Mouse (Mus musculus): ENCODE results near the gene Slc22a17.

The Slc22a17 gene

DNA sequence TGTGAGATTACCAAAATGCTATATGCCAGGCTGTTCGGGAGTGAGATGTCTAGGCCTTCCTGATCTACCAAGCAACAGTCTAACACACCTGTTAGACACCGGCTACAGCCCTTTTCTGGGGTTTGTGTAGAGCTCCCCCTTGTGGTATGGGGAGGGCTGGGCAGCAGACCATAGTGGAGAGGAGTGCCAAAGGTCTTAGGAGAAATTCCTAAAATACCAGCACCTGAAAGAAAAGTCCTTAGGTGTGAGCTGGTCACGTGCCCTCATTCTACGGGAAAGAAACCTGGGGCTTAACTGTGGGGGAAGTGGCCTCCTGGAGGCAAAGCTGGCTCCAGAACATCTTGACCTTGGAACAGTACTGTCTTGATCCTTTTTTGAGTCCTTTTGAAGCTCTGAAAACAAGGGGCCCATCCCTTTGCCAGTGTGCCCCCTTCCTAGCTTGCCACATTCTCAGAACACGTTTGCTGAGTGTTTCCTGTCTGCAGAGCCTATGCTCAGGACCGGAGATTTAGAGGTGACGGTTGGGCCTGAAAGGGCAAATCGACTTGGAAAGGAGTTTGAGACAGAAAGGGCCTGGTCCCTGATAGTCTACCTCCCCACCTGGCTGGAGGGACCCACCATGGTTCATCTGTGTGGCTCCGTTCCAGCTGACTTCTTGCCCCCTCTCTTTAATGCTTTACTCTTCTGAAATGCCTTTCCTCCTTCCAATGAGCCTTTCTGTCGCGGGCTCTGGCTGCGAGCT, 26.7 kb upstream of the Slc22a17 start:
- peak in 1 of 2 experiments; percentile 34 for DNase-seq (ENCODE audit: low spot score in 2 of 2)

DNA sequence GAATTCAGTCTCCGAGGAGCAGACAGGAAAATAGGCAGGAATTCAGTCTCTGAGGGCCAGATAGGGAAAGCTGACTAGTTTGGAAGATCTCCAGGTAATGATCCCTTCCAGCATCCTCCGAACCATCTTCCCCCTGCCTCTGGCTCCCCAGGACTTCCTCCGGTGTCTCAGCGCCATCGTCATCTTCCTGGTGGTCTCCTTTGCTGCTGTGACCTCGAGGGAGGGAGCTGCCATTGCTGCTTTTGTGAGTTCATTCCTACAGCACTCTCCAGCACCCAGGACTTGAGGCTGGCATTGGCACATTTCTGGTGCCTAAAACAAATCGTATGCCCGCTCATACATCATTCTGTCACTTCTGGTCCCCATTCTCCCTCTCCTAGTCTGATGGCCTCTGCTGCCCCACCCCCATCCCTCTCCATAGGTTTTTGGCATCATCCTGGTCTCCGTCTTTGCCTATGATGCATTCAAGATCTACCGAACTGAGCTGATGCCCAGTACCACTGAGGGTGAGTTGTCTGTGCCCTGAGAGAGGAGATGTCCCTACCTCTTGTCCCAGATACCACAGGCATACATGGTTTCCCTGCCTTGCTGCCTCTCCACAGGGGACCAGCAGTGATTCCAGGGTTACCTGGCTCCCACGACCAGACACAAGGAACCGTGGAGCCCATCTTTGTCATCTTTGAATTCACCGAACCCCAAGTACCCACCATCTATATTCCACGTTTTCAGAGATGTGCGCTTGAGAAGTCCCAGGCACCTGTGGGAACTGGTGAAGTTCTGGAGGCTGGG, 25.7 kb upstream of the Slc22a17 start:
- DNase-seq (ENCODE audit: low spot score in 2 of 2) = no peak

DNA sequence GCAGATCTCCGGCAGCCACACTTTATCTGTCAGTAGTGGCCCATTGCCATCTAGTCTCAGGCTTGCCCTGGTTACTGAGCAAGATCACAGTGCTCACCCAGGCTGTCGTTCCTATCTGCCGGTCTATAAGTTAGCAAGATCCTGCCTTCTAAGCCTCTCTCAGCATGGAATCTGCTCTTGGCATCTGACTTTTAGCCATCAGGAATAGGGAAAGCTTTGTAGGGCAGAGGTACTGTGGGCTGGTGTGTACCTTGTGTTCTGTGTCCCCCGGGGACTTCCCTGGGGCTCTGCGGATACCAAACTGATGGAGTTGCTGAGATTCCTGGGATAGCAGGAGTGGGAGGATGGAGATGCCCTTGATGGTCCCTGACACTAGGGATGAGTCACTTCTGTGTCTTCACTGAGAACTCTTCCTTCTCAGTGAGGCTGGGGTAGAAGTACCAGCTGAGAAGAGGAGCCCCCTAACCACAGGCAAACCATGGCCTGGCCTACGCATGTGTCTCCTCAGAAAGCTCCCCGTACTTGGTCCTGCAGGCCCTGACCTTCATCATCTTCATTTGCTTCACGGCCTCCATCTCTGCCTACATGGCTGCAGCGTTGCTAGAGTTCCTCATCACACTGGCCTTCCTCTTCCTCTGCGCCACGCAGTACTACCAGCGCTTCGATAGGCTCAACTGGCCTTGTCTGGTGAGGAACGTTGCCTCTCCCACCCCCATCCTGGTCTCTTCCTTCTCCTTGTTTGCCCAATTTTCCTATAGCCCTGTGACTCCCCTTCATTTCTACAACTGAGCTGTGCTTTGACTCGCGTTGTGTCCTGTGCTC, 24.6 kb upstream of the Slc22a17 start:
- DNase-seq (ENCODE audit: low spot score in 2 of 2) = no peak

DNA sequence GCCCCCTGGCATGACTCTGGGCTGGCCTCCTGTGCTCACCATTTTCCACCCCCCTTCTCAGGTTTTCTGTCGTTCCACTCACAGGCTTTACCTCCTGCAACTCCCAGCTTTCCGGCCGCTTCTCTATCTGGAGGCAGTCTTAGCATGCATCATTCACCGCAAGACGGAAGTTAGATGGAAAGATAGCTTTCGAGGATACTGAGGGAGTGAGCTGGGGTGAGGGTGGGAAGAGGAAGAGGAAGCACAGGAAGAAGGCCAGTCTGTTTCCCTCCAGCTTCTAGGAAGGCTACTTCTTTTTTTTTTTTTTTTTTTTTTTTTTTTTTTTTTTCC, 23.9 kb upstream of the Slc22a17 start:
- no peak for DNase-seq (ENCODE audit: low spot score in 2 of 2)

DNA sequence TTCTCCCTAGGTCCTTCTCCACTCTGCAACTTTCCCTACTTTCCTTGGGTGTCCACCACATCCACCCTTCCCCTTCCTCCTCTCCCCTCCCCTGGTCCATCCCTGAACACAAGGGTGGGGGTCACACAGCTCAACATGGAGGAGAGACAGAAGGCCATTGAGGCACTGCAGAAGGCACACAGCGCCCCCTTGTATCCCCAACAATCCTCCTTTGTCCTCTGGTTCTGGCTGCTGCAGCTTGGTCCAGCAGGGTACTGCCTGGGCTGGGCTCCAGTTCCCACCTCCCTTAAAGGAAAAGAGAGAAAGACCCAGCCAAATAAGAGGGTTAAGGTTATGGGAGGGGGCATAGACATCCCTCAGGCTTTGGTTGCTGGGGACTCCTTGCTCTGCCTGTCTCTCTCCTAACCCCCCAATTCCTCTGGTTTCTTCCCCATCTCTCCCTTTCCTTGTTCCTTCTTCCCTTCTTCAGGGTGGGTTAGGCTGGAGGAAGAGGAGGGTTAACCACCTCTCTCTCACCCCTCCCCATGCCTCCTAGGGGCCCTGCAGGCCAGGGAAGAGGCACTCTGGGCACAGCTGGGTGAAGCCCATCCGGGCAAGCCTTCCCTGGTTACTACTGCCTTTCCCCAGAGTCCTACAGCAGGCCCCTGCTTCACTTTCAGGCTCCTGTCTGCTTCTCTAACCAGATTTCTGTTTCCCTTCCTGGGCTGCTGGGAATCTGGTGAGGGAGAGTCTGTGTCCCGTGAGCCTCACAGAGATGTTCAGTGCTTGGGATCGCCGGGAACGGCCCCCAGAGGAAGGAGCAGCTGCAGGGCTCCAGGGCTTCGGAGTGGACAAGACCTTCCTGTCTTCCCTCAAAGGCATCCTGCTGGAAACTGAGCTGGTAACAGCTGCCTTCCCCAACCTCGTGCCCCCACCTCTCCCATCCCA, 23.2 kb upstream of the Slc22a17 start, which contains the start of gene Cmtm5:
Cmtm5 (plus strand) TSS at position 358 of the 927 bp plus-strand sequence.
- DNase-seq (ENCODE audit: low spot score in 2 of 2) = peak; percentile 71 to 79

DNA sequence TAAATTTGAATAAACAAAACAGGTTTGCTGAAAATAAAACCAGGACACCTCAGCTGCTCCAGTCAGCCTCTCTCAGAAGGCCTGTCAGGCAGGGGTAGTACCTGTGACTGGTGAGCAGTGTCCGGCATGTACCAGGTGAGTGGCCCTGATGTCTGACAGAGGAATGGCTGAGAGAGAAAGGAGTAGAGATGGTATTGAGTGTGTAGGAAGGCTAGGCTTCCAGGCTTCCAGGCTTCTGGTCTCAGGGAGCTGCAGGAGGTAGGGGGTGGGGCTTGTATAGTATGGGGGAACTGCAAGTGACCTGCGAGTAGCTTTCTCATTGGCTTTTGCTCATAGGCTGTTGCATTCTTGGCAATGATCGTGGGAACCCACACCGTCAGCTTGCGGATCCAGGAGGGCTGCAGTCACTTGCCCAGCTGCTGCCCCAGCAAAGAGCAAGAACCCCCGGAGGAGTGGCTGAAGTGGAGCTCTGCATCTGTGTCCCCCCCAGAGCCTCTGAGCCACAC, 19.8 kb upstream of the Slc22a17 start, which contains the start of gene Il25:
Il25 (plus strand) TSS at position 51 of the 506 bp plus-strand sequence.
- no peak for DNase-seq (ENCODE audit: low spot score in 2 of 2)

DNA sequence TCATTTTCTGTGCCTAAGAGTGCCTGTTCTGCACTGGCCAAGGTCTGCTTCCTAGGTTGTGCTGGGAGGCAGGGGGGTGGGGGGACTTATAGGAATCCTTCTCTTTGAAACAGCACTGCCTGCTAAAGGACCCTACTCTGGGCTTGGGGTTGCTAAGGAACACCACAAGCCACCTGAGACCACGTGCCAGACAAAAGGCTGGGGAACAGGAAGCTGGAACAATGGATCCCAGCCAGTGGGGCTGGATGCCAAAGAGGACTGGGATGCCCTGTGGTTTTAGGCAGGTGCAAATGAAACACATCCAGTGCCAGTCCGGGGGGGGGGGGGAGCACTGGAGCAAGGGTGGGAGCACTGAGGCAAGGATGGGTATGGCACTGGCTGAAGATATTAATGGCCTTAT, 17.5 kb upstream of the Slc22a17 start:
- no peak for DNase-seq (ENCODE audit: low spot score in 2 of 2)

DNA sequence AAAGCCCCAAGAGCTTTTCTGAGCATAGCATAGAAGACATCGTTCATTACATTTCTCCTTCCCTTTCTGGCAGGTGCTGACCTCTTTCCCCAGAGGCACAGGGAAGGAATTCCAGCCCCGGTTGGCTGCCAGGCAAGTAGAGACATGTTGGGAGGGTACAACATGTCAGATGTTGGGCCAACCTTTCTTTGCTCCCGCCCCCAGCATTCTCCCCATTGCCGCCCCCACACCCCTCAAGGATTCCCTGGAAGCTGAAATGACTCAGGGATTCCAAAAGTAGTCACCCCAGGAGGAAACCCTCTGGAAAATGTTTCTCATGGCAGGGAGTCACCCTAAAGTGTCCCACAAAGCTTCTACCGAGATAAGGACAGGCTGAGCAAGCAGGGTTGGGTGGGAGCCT, 16.9 kb upstream of the Slc22a17 start:
- no peak for DNase-seq (ENCODE audit: low spot score in 2 of 2)

DNA sequence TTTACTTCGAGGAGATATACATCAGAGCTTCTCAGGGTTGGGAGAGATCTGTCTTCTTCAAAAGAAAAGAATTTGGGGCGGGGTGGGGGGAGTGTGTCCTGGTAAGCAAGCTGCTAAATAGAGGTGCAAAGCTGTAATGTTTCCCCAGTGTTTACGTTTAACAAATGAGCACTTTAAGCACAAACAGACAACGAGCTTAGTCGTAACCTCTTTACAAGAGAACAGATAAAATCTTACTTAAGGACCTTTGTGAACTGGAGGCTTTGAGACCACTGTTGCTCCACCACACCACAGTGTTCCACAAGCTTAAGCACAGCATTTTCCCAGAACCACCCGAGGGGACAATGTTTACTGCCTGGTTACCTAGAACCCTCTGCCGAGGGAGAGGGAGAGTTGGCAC, 14.4 kb upstream of the Slc22a17 start:
- no peak for DNase-seq (ENCODE audit: low spot score in 2 of 2)

DNA sequence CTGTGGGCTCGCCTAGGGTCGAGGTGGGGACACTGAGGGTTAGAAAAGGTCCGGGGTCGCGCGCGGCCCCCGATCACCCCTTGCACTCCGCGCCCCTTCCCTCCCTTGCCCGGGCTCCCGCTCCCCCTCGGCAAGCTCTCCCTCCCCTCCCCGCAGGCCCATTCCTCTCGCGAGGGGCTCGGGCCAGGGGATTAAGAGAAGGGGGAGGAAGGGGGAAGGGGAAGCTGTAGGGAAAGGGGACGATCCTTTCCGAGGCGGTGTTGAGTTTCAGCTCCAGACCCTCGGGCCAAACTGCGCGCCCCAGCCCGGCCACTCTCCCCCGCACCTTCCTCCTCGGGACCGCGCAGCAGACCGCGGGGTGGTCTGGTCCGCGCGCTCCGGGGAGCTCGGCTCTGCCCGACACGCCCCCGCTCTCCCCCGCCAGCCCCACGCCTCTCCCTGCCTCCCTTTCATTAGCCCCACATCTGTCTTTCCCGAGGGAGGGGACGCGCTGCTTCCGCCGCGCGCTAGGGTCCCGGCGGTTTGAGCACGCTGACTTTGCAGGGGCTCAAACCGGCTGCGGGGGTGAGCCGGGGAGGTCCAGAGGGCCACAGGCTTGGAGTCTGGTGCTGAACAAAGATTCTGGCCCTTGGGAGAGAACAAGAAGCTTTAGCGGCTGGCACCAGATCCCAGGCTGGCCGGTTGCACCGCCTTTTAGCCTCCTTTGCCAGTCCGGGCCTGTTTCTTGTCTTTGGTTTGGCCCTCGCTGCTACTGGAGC, 13.6 kb upstream of the Slc22a17 start:
- peak in 1 of 2 experiments; percentile 44 for DNase-seq (ENCODE audit: low spot score in 2 of 2)

DNA sequence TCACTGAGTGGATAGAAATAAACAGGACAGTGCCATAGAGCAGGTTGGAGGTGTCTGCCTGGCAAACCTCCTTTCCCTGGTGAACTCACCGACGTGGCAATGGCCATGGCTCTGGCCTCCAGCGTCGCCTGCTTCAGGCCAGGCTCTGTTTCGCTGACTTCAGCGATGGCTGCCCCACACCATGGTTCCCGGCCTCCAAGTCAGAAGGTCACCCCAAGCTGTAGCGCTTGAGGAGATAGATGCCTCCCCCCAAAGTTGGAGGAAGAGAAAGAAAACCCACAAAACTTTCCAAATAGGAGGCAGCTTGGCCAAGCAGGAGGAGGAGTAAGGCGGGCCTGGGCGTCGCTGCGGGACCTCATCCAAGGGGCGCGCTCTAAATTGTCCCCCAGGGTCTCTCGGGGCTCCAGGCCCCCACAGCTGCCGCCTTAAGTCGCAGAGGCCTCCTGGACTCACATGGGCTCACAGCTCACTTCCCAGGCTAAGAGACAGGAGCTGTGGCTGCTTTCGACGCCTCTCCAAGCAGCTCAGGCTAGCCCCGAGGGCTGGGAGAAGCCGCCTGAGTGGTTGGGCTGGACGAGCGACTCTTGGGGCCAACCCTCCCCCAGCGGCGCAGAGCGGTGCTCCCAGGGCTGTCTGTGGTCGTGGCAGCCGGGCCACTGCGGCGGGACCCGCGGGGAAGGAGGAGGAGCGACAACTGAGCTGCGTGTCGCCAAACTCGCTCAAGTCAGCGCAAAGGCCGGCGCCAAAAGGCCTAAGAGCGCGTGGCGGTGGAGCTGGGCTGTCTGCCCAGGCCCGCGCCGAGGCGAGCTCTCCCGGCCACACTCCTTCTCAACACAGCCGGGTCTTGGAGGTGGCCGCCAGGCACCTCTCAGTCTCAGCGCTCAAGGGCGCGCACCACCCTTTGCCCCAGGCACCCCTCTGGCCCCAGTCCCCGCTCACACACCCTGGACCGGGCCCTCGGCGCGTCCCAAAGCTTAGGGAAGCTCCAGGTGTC, 12.7 kb upstream of the Slc22a17 start, which contains the start of gene Efs:
Efs (minus strand) TSS at position 778 of the 994 bp plus-strand sequence.
- DNase-seq (ENCODE audit: low spot score in 2 of 2) = peak in 1 of 2 experiments; percentile 52

DNA sequence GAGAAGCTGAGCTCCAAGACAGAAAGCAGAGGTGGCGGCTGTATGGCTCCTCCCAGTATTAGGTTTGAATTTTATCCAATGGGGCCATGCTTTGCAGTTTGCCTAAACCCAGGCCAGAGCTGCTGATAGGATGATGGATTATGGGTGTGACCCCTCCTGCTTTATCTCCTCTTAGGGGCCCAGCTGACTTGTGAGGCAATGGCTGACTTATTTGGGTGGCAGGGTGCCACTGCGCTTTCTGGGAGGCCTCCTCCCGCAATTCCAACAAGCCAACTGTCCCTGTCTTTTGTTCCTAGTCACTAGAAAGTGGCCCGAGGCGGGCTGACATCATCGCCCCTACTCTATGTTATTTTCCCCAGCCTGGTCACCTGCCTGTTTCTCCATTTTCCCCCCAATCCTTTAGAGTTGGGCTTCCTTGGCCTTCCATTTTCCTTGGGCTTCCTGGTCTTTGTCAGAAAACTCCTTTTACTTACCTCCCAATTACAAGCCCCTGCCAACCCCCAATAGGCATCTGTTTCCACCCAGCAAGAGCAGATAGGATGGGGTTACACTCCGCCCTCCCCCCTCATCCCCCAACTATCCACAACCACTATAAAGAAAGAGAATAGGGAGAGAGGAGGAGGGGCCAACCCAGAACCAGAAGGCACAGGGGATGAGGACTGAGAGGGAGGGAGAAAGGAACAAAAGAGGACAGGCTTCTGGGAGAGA, 11.9 kb upstream of the Slc22a17 start:
- DNase-seq (ENCODE audit: low spot score in 2 of 2) = no peak

DNA sequence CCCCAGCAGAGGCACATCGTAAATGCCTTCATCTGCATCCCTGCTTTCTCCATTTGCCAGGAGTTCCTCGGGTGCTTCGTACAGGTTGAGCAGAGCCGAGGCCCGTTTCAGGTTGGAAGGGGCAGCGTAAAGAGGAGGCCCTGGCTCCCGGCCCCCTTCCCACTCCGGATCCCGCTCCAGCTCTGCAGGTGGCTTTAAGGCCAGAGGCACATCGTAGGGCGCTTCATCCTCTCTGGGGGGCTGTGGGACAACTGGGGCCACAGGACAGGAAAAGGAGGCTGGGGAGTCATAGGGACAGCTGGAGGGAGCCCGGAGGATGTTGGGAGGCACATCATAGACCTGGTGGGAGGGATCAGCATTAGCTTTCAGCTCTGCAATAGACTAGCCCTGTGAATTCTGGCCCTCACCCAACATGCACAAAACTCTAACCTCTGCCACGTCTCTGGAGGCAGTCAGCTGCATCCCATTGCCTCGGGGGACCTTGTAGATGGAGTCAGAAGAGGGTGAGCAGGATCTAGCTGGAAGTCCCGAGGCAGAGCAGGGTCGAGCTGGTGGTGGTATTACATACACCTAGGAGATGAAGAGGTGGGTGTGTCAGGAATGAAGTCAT, 7.2 kb upstream of the Slc22a17 start:
- DNase-seq (ENCODE audit: low spot score in 2 of 2) = no peak

DNA sequence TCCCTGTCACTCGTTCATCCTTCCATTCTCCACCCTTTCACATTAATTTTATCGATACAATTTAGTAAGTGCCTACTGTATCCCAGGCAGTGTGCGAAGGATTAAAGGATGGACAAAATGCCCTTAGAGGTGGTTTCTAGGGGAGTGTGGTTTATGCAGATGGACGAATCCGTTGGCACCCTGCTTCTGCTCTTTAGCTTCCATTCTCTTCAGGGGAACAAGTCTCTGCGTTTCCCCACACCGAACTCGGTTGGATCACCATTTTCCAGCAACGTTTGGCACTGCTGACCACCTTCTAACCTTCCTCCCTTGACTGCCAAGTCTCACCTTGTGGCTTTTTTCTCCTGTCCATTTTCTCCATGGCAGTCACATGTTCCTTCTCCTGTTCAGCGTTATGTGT, 411 bp upstream of the Slc22a17 start:
- DNase-seq (ENCODE audit: low spot score in 2 of 2) = no peak

DNA sequence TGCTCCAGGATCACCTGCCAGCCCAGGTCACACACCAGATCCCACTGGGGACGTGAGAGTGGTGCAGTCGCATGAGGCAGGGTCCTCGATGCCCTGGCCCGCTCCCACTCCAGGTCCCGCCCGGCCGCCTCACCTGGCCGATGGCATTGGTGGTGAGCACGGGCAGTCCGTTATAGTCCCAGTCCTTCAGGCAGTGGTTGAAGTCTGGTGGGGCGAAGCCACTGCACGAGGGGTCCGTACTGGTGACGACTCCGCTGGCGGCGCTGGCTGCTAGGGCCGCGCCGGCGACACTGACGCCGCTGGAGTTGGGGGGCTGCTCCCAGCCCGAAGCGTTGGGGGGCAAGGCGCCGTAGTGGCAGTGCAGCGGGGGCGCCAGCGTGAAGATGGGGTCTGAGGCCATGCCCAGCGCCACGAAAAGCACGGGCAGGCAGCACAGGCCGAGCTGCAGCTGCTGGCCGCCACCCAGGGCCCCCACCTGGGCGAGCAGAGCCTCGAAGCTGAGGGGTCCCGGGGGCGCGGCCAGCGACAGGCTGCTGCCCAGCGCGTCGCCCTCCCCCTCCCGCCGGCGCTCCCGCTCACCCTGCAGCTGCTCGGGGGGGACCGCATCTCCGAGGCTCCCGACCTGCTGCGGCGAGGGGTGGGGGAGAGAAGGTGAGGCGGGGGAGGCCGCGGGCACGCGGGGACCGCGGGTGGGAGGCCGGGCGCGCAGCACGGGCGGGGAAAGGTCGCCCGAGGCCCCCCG, 652 bp downstream of the Slc22a17 start:
- peak in 1 of 2 experiments; percentile 42 for DNase-seq (ENCODE audit: low spot score in 2 of 2)

DNA sequence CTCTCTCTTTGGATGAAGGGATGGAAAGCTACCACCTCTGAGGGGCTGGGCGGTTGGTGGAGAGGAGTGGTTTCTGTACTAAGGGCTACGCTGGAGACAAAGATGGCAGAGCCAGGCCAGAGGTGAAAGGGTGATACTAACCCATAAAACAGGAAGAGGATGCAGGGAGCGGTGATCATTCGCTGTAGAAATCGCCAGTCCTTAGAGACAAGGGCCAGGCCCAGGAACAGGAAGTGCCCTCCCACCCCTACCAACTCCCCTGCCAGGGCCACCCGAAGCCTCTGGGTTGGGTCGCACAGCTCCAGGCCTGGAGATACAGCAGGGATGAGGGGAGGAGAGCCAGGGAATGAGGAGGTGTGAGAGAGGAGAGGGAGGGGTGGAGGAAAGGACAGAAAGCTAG, 4.2 kb downstream of the Slc22a17 start:
- DNase-seq (ENCODE audit: low spot score in 2 of 2) = no peak

DNA sequence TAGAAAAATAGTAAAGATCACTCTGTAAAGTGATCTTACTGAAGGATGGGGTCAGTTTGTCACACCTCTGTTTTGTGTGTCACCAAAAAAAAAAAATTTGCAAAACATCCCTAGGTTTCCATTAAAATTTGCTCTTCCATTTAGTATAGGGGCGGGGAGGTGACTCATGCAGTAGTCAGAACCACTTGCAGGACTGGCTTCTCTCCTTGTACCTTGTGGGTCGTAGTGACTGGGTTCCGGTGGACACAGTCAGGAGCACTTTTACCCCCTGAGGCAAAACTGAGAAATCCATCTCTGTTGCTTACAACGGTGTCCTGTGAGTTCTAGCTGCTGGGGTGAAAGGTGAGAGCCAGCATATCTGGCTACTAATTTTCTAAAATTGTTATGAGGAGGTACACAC, 9.3 kb downstream of the Slc22a17 start:
- DNase-seq (ENCODE audit: low spot score in 2 of 2) = no peak

Data from frontal cortex, postnatal 10 days (tissue).